8 mouse cellular contexts compared by ENCODE assay signal in the genomic region with DNA sequence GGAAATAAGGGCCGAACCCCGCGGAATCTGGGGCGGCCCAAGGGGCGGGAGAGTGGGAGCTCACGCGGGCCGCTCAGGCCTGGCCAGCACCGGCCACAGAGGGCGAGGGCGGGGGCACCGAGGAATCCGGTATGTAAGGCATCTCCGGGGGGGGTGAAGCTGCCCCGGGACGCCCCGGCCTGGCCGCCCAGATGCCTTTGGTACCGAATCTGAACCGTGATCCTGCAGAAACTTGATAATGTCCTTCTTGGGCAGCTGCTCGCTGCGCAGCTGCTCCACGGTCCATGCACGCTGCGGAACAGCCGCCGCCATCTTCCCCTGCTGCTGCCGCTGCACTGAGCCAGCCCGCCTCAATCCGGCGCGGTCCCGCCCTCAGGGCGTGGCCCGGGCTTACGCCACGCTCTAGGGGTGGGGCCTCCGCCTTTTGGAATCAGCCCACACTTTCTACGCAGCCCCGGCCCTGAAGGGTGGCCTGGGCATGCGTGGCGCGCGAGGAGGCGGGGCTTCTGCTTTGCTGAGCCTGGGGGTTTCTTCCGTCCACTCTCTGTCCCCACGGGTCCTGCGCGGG. TPM values are rescaled to one million over a fixed set of nuclear protein-coding genes. Genes with fewer than 3 reads are reported as not detected.
A peak's percentile ranks its signal among the peaks of the same experiment; 100 is the strongest.
DNase-seq lines count a peak whose midpoint lies in the region; ATAC-seq lines count a peak whose summit lies in the region.

A gene (minus strand): TSS at position 397 of the 568 bp plus-strand sequence.

- H3K27ac ChIP-seq in lung, embryonic 16.5 days (ENCODE audit: low read length) = peak within 1 kb of the TSS; percentile 91

- peak within 1 kb of the TSS; percentile 73 for H3K4me3 ChIP-seq in lung, embryonic 16.5 days (ENCODE audit: low read length)

- H3K9me3 ChIP-seq in lung, embryonic 16.5 days (ENCODE audit: control insufficient read depth, low read length) = no peaks in the 10 kb centered on the region

- peak within 1 kb of the TSS; percentile 89 for H3K9ac ChIP-seq in lung, embryonic 16.5 days (ENCODE audit: low read length)

- peaks cover 20% of the 10 kb centered on the region for H3K4me1 ChIP-seq in lung, embryonic 16.5 days (replicated peaks; ENCODE audit: control insufficient read depth, insufficient read depth, low read length)

- peak within 1 kb of the TSS; percentile 95 for H3K4me2 ChIP-seq in lung, embryonic 16.5 days (ENCODE audit: low read depth, low read length)

- peak; percentile 79 for DNase-seq in MEL-GATA-1-ER (ENCODE audit: extremely low read depth, low read depth)
- DNase-seq in cerebellum, adult 8-10 months = peak; percentile 98
- peak; percentile 98 for DNase-seq in forelimb bud, embryonic 11.5 days (ENCODE audit: low read depth, low spot score)
- peak; percentile 92 for DNase-seq in layer of hippocampus, adult 9-10 months (ENCODE audit: low spot score)
- peak; percentile 90 for DNase-seq in ovary, postnatal 10 days (ENCODE audit: low spot score)
- peak; percentile 93 to 96 for DNase-seq in thymus, postnatal 10 days (ENCODE audit: low spot score in 2 of 2)

- peak; percentile 89 to 92 for ATAC-seq in hematopoietic stem cell, adult 5-6 weeks (replicated peaks in 1 of 2; ENCODE audit: insufficient read depth in 1 of 2, low FRiP score in 2 of 2, low TSS enrichment in 1 of 2, low read depth in 1 of 2, poor library complexity in 2 of 2, severe bottlenecking in 2 of 2)
- ATAC-seq in lung, embryonic 16.5 days (ENCODE audit: low read depth) = peak; percentile 99

- no peaks in the 10 kb centered on the region; the same call in 1 of the 2 replicates for H3K36me3 ChIP-seq in lung, embryonic 16.5 days (ENCODE audit: control insufficient read depth, insufficient read depth, low read length)

- H3K27me3 ChIP-seq in lung, embryonic 16.5 days (ENCODE audit: control insufficient read depth, insufficient read depth, low read depth, low read length) = no peaks in the 10 kb centered on the region

- under 1% methylated on average over 48 of the region's 49 CpGs for WGBS in lung, embryonic 16.5 days

RNA-seq across cellular contexts. Expression of the gene that starts here (rescaled TPM):
- 333 and 397 TPM in 2 replicates for total RNA-seq in hematopoietic stem cell, adult 5-6 weeks (2017)
- polyA plus RNA-seq in lung, embryonic 16.5 days (2015; fragmentation: Nextera tagmentation; extraction: Ambion mirVana) = 320 and 349 TPM in 2 replicates

Comparison
In these comparisons a context has a peak if more than half of its experiments do, and no peak if none do; other contexts are left out.
1. Peak in every context shown above with its lines: DNase-seq, ATAC-seq, H3K4me3 ChIP-seq and H3K27ac ChIP-seq.